Mouse (Mus musculus) thymus, adult 2 months (tissue): ENCODE measurements around the gene Hspb8.

Source experiments
- CTCF ChIP-seq: fragments of 200-500 bp; IDR thresholded peaks from 2 replicates; pipeline ENCODE4 v1.5.1; 2012; ENCODE audit warnings: mild to moderate bottlenecking, control low read depth, low read length, moderate library complexity, borderline replicate concordance; ENCODE audit not compliant: control insufficient read depth, poor library complexity, insufficient read depth; ENCODE audit errors: extremely low read depth
- POLR2A ChIP-seq: fragments of 200-500 bp; IDR thresholded peaks from 2 replicates; pipeline ENCODE4 v1.6.1; 2012; ENCODE audit warnings: mild to moderate bottlenecking, low read length, control low read depth, moderate library complexity; ENCODE audit not compliant: control insufficient read depth, poor library complexity, insufficient read depth; ENCODE audit errors: extremely low read depth

DNA sequence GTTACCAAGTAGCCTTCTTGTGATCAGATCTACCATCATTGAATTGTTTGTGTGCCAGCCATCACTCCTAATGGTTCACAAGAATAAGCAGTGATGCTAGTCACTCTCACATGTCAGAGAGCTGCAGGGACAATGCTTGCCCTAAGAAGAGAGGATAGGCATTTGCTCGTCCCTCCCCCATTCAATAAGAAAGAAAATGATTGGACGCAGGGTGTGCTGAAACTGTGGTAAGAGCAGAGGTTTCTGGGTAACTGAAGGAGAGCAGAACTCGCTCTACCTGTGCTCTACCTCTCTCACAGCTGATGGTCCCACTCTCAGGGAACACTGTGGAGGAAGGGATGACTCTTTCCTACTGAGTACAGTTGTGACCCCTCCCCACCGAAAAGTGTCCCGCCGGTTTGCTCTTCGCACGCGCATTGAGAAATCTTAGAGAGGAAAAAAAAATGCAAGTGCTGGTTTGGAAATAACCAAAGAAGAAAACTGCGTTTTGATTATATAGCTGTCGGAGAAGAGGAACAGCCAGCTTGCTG is 25.2 kb upstream of the Hspb8 start:
- TF ChIP-seq POLR2A (no peak), CTCF (no peak)
